Mouse (Mus musculus) gastrocnemius, postnatal 4 days (tissue): ENCODE results near the gene Ppp1r9a. TPM values are rescaled to one million over a fixed set of nuclear protein-coding genes. Genes with fewer than 3 reads are reported as not detected.
"Not testable (repeated sequence)": the region's sequence is repeated elsewhere in the genome, so short reads cannot be mapped to it uniquely, and the experiment has no call there.

Experiments used
- DNase-seq, 2 experiments: peaks; one replicate each; pipeline ENCODE4 v3.0.0; 2021 to 2022; ENCODE audit warnings: low spot score in 2 of 2, mixed read lengths in 2 of 2
- long read RNA-seq, 2 experiments: library from polyadenylated mRNA; stranded (forward); transcript quantifications; one replicate each; pipeline ENCODE4 v2.0.0; 2021
- total RNA-seq, 2 experiments: library from RNA; stranded (reverse); gene quantifications; 2 replicates each; pipeline ENCODE4 v1.2.3; 2021

Gene Ppp1r9a
- total RNA-seq: 10 to 100 TPM; 50.2 to 55.1 TPM
- long read RNA-seq, experiment 1, partial matches to known transcripts: 2 of 14 reads
- long read RNA-seq, experiment 1, other reads (novel, unspliced or antisense): 12 of 14 reads
- long read RNA-seq, experiment 2, partial matches to known transcripts: 1 of 20 reads
- long read RNA-seq, experiment 2, other reads (novel, unspliced or antisense): 19 of 20 reads

- DNase-seq: peak; percentile 29 to 45
Measured at GRCm38 (mm10) chr6:4902674-4903324, at the start of gene Ppp1r9a. TSS of gene Ppp1r9a (plus strand) at chr6:4902917.

- no peak for DNase-seq
Measured at GRCm38 (mm10) chr6:4855236-4855635, 47.5 kb upstream of the Ppp1r9a start.

- DNase-seq: no peak
Measured at GRCm38 (mm10) chr6:4856919-4857318, 45.8 kb upstream of the Ppp1r9a start.

- no peak for DNase-seq
Measured at GRCm38 (mm10) chr6:4884316-4884715, 18.4 kb upstream of the Ppp1r9a start.

- DNase-seq: no peak
Measured at GRCm38 (mm10) chr6:4889544-4889943, 13.2 kb upstream of the Ppp1r9a start.

GRCm38 (mm10) chr6:4892417-4892816 is 10.3 kb upstream of the Ppp1r9a start:
- no peak for DNase-seq

GRCm38 (mm10) chr6:4893312-4893711 is 9.4 kb upstream of the Ppp1r9a start:
- DNase-seq: not testable (repeated sequence)

GRCm38 (mm10) chr6:4899906-4900305 is 2.8 kb upstream of the Ppp1r9a start:
- DNase-seq: no peak

GRCm38 (mm10) chr6:4903325-4904054 is 773 bp downstream of the Ppp1r9a start:
- peak; percentile 48 to 64 for DNase-seq

GRCm38 (mm10) chr6:4904055-4904450 is 1.3 kb downstream of the Ppp1r9a start:
- DNase-seq: peak in 1 of 2 experiments; percentile 35

- no peak for DNase-seq
Measured at GRCm38 (mm10) chr6:4910042-4910634, 7.4 kb downstream of the Ppp1r9a start.

GRCm38 (mm10) chr6:4918470-4918869 is 15.8 kb downstream of the Ppp1r9a start:
- no peak for DNase-seq

- DNase-seq: not testable (repeated sequence)
Measured at GRCm38 (mm10) chr6:4923791-4924190, 21.1 kb downstream of the Ppp1r9a start.

- no peak for DNase-seq
Measured at GRCm38 (mm10) chr6:4925966-4926687, 23.4 kb downstream of the Ppp1r9a start.

- DNase-seq: no peak
Measured at GRCm38 (mm10) chr6:4930321-4930720, 27.6 kb downstream of the Ppp1r9a start.

GRCm38 (mm10) chr6:4938901-4939300 is 36.2 kb downstream of the Ppp1r9a start:
- peak in 1 of 2 experiments; percentile 5 for DNase-seq

- peak in 1 of 2 experiments; percentile 4 for DNase-seq
Measured at GRCm38 (mm10) chr6:4940086-4940485, 37.4 kb downstream of the Ppp1r9a start.

- no peak for DNase-seq
Measured at GRCm38 (mm10) chr6:4940639-4941038, 37.9 kb downstream of the Ppp1r9a start.

GRCm38 (mm10) chr6:4943821-4944220 is 41.1 kb downstream of the Ppp1r9a start:
- no peak for DNase-seq

GRCm38 (mm10) chr6:4948056-4948455 is 45.3 kb downstream of the Ppp1r9a start:
- DNase-seq: no peak

- no peak for DNase-seq
Measured at GRCm38 (mm10) chr6:4949701-4950100, 47.0 kb downstream of the Ppp1r9a start.
